Mouse (Mus musculus) gastrocnemius, postnatal 36 days (tissue): Measurements from ENCODE around the gene Map3k11. TPM values are rescaled to one million over a fixed set of nuclear protein-coding genes. Genes with fewer than 3 reads are reported as not detected.

ENCODE experiments used
- DNase-seq, 2 experiments: peaks; one replicate each; pipeline ENCODE4 v3.0.0; 2022
- intact Hi-C: fragments of 180-260 bp; cut with DNase I; formaldehyde crosslinking; loops from one replicate; pipeline ENCODE4 v1.15.1; 2025
- long read RNA-seq, 2 experiments: library from polyadenylated mRNA; stranded (forward); transcript quantifications; one replicate each; pipeline ENCODE4 v2.0.0; 2021
- total RNA-seq, 2 experiments: library from RNA; stranded (reverse); gene quantifications; 2 replicates each; pipeline ENCODE4 v1.2.3; 2021

Map3k11 gene
- 10 to 100 TPM; 10.8 to 11.3 TPM for total RNA-seq
- long read RNA-seq, experiment 1, partial matches to known transcripts: 14 of 15 reads
- long read RNA-seq, experiment 1, other reads (novel, unspliced or antisense): 1 of 15 reads
- long read RNA-seq, experiment 2, partial matches to known transcripts: 4 of 9 reads
- long read RNA-seq, experiment 2, other reads (novel, unspliced or antisense): 5 of 9 reads

DNA sequence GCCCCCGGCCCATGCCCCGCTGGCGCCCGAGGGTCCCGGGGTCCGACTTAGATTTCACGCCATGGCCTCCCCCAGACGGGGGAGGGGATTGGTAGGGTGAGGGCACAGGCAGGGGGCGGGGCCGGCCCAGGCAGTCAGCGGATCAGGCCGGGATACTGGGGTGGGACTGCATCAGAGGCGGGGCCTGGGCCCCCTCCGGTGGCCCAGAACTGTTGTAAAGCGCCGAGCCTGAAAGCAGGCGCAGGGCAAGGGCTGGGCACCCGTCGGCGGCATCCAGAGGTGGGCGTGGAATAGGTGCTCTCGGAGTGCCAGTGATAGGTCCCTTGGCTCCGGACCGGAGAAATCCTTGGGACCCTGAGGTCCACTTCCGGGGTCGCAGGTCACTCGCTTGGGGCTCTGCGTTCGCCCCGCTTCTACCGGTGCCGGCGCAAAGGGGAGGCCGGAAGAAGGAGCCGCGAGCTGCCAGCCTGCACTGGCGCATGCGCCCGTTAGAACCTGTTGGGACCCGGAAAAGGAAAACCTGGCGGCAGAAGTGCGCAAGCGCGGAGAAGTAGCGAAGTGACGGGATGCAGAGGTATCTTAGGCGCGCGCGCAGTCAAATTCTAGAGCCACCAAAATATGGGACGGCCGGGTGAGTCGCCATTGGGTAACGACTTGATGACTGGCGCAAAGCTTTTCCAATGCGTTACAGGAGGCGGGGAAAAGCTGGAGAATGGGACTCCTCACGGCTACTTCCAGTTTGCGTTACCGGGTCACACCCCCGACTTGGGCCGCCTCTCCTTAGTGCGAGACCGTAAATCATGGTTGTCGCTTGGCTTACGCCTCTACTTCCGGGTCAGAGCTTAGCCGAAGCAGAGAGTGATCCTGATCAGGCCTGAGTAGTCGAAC, at the start of gene Map3k11, which contains the start of gene Pcnx3:
Gene Map3k11 (plus strand): TSS at position 543 of the 888 bp plus-strand sequence.
Gene Pcnx3 (minus strand): TSS at position 709 of the 888 bp plus-strand sequence.
- peak; percentile 95 to 98 for DNase-seq
- intact Hi-C loops: no loop called here

DNA sequence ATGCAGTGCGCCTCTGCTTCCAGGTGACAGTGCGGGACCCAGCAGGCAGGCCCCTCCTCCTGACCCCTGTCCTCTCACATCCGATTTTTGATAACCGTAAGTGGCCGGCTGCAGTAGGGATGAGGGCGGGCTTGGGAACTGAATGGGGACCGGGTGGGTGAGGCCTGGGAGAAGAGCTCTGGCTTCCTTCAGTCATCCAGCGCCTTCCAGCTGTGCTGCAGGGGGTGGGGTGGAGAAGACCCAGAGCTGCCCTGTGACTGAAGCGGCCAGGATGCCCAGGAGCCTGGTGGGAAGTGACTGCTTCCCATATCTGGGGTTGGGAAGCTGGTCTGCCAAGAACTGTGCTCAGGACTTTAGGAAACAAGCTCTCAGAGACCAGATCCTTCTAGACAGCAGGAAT, 48.2 kb upstream of the Map3k11 start:
- intact Hi-C loops: no loop called here
- DNase-seq: no peak

DNA sequence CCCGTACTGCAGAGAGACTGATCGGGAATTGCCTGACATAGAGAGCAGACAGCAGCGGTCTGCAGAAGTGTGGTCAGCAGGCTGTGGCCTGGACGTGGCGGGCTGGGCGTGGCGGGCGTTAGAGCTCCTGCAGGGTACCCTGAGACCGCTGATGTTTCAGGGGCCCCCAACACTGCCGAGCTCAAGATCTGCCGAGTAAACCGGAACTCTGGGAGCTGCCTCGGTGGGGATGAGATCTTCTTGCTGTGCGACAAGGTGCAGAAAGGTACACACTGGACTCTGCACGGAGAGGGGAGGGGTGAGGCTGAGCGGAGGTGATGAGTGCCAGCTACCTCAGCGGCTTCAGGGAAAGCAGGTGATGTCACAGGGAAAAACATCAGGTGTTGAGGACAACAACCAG, 47.5 kb upstream of the Map3k11 start:
- DNase-seq: no peak
- intact Hi-C loops: no loop called here

DNA sequence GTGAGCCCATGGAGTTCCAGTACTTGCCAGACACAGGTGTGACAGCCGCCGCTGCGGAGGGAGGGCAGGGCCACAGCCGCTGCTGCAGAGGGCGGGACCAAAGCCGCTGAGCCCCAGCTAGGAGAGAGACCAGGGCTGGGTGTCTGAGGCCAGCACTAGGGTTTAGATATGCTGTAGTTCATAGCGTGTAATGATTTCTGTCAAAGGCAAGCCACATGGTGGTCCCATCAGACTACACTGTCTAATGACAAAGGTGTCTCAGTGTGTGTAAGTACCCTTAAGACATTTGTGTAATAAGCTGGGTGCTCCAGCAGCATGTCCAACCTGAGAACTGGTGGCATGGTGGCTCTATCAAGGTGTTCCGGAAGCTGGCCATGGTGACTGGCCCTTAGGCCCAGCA, 46.9 kb upstream of the Map3k11 start:
- intact Hi-C loops: no loop called here
- no peak for DNase-seq

DNA sequence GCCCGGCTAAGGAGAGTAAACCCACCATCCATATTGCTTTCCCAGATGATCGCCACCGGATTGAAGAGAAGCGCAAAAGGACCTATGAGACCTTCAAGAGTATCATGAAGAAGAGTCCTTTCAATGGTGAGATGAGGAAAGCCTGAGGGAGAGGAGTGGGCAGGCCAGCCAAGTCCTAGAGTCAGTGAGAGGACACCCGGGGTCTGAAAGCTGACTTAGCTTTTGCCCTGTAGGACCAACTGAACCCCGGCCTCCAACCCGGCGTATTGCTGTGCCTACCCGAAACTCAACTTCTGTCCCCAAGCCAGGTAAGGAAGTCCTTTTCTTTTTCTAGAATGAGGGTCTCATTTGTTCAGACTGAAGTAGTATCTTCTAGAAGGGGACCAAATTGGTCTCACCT, 43.3 kb upstream of the Map3k11 start:
- intact Hi-C loops: no loop called here
- DNase-seq: no peak

DNA sequence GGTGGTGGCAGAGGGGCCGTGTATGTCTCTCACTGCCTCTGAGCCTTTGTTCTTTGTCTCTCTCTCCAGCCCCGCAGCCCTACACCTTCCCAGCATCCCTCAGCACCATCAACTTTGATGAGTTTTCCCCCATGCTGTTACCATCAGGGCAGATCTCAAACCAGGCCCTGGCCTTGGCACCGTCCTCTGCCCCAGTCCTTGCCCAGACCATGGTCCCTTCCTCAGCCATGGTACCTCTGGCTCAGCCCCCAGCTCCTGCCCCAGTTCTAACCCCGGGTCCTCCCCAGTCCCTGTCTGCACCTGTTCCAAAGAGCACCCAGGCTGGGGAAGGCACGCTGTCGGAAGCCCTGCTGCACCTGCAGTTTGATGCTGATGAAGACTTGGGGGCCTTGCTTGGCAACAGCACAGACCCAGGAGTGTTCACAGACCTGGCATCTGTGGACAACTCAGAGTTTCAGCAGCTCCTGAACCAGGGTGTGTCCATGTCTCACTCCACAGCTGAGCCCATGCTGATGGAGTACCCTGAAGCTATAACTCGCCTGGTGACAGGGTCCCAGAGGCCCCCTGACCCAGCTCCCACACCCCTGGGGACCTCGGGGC, 41.7 kb upstream of the Map3k11 start:
- DNase-seq: no peak
- intact Hi-C loops: no loop called here

DNA sequence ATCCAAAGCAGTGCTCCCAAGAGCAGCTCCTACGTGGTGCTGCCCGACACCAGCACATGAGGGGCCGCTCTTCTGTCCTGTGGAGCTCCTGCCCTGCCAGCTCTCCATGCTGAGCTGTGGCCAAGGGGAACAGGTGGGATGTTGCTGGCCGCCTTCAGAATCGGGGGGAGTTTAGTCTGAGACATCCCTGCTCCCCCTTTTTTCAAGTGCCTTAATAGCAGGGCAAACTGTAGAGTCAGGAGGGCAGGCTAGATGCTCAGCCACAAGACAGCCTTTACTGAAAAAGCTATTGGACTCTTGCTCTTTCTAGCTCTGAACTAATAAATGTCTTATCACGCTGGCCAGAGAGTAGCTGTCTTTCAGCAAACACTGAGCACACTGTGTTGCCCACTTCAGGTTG, 40.8 kb upstream of the Map3k11 start:
- intact Hi-C loops: no loop called here
- DNase-seq: no peak

DNA sequence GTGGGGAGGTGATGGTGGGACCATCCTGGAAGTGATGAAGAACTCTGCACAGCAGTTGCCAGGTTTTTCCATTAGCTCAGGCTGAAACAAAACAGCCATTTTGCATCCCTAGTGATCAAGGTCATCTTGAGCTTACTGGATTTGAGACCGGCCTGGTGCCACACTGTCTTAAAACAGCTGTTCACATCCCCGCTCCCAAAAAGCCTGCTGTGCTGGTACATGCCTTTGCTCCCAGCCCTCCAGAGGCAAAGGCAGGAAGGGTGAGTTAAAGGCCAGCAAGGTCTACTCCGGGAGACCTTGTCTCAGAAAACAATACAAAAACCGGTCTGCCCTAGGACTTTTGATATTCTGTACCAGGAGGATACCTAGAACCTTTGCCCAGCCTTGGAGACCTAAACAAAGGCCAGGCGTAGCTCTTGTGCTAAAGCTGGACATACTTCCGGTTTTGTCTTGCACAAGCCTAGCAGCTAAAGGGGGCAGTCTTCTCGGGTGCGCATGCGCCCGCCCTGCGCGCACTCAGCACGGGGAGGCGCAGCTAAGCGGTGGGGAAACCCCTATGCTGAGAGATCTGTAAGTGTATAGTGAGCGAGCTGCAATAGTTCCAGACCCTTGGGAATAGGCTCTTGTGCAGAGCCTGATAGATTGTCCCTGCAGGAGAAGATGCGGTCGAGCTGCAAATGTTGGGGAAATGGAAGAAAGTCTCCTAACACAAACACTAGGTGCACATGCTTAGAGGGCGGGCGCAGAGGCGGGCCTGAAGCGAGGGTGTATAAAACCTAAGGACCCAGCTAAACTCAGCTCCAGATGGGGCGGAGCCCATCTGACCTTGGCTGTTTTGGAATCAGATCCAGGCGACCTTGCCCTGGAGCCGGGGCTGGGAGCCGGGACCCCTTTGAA, 39.9 kb upstream of the Map3k11 start:
- intact Hi-C loops: no loop called here
- peak; percentile 70 to 77 for DNase-seq

DNA sequence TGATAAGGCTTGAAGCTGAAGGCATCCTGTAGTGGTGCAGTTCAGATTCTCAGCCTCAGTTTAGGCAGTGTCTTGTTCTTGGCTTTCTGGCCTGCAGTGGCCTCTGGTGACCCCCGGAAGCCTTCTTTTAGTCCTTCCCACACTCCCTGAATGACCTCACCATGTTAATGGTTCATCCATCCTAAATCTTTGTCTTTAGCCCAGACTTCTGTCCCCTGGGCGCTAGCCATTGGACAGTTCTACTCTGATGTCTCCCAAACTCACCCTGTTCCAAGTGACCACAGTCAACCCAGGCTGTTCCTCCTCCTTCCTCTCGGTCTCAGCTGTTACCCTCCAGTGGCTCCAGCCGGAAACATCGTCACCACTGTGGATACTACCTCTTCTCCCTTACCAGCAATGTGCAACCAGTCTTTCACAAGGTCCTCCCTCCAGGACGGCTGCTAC, 39.2 kb upstream of the Map3k11 start:
- peak; percentile 60 to 64 for DNase-seq
- intact Hi-C loops: no loop called here

DNA sequence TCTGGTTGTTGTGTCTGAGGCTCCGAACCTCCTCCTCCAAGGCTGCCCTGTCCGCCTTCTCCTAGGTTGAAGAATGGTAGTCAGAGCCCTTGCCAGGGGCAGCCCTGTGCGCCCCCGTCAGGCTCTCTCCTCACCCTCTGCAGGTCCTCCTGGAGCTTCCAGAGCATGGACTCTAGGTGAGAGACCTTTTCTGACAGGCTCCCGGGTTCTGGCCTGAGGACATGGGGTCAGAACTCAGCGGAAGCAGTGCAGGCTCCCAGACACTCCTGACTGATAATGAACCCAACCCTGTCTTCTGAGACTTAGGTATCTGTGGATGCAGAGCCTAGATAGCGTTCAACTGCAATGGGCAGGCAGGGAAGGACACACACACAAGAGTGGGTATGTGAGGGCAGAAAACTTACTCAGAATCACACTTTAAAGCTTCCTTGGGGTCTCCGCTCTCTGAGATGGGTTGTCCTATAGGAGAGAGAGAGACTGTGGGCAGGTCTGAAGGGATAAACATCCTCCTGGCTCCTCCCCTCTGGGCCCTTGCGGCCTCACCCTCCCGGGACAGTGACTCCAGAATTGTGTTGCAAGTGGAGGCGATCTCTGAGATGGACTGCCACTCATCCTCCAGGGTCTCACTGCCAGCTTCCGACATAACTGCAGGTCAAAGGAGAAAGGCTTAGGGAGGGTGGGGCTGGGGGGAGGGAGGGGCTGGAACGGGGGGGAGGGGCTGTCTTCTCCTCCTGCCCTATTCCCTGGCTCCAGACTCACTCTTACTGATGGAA, 36.9 kb upstream of the Map3k11 start:
- DNase-seq: no peak
- intact Hi-C loops: no loop called here

DNA sequence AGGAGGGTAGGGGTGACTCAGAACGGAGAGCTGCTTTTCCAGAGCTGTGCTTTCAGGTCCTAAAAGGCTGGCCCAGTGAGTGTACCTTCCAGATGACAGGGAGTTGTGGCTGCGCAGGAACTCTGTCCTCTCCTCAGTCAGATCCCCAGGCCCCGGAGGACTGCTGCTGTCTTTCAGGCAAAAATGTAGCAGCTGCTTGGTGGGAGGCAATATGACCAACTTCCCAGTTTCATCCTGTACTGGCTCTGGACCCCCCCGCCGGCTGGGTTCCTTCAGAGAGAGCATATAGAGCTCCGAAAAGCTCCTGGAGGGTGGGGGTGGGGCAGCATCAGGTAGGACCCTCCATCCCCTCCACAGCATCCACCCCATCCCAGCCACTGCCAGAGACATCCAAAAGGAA, 36.0 kb upstream of the Map3k11 start:
- intact Hi-C loops: no loop called here
- DNase-seq: no peak

DNA sequence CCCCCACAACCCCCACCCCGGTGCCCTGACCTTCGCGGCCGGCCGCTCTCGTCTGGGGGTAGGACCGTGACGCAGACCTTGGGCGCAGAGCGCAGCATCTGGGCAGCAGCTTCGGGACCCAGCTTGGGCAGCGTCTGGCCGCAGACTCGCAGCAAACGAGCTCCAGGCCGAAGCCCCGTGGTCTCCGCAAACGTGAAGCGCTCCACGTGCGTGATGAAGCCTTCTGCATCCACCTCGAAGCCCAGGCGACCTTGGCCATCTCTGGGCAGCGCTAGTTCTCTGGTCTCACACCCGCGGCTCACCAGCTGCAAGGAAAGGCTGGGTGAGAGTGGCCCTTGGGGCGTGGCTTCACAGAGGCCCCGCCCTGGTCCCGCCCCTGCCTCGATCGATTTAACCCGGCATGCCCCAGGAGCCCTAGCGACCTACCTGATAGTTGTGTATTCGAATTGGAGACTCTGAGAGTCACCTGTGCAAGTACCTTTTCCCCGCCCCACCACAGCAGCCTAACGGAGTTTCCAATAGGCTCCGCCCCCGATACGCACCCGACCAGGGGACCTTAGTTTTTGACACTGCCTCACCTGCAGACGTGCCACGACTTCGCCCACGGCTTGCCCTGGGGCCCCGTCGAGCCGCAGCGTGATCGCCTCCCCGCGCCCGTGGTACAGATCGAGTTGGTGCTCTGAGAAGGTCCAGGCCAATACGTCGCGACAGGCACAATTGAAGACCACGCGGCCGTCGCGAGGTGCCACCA, 34.4 kb upstream of the Map3k11 start:
- no peak for DNase-seq
- intact Hi-C loops: no loop called here

DNA sequence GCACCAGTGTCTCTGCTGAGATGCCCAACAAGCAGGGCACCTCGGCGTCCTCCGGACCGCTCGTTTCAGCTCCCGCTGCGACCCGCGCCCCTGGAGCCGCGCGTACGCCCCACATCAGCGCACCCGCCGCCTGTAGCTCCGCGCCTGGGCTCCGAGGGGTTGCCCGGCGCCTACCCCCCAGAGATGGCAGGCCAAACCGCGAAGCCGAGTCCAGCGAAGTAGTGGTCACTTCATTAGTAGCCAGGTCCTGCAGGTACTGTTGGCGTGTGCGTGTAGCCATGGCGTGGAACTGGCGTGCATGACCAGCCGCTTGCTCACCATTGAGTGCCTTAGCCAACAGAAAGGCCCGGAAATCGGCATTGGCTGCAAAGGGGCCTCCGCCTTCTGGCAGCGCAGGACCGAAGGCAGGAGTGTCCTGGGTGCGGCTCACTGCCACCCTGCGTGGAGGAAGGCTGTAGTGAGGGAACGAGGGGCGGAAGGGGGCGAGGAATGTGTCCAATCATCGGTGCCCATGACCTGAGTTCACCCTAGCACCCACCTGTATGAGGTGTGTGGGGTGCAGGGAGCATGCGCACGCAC, 33.7 kb upstream of the Map3k11 start:
- intact Hi-C loops: no loop called here
- DNase-seq: no peak

DNA sequence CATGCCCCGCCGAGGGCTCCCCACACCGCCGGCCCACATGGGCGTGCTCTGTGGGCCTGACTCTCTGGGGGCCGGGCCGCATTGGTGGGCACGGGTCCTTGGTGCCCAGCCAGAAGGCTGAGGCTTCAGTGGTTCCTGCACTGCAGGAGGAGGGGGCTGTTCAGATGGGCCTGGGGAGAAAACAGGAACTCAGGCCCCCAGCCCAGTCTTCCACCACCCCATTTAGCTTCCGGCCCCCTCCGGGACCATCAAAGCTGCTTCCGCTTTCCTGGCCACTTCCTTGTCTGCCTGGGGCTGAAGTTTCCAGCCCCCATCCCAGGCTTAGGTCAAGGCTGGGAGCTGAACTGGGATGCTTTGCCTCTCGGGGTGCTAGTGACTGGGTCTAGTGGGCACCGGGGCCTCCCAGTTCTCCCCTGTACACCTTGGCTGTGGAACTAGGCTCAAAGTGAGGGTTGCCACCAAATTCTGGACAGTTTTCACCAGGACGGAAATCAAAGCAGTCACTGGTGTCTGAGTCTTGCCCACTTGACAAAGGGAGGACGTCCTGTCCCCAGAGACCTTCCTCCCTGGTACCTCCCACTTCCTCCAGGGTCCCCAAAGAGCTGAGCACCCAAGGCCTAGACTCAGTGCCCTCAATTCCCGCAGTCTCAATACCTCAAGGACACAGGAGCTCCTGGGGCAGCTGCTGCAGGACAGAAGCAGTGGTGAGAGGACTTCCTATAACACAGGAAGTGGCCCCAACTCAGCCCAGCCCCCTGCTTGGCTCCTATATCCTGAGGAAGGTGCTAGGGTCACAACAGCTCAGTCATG, 27.4 kb upstream of the Map3k11 start:
- intact Hi-C loops: no loop called here
- DNase-seq: no peak

DNA sequence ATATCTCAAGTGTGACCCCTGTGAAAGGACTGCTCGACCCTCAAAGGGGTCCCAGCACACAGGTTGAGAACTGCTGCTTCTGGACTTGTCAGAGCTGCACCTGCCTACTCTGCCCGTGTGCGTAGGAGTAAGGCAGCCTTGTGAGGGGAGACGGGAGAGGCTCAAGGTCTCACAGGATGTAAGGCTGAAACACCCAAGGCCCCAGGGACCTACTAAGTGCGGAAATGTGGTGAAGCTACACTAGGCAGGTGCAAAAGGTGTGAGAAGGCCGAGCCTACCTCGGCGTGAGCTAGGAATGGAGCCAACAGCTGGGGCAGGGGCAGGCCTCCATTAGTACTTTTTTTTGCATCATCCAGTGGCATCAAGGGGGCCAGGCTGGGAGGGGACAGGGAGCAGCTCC, 26.2 kb upstream of the Map3k11 start:
- no peak for DNase-seq
- intact Hi-C loops: loop anchor here (2.0 kb wide), 1 partner anchor 22 kb away; no protein-coding TSS in a partner anchor

DNA sequence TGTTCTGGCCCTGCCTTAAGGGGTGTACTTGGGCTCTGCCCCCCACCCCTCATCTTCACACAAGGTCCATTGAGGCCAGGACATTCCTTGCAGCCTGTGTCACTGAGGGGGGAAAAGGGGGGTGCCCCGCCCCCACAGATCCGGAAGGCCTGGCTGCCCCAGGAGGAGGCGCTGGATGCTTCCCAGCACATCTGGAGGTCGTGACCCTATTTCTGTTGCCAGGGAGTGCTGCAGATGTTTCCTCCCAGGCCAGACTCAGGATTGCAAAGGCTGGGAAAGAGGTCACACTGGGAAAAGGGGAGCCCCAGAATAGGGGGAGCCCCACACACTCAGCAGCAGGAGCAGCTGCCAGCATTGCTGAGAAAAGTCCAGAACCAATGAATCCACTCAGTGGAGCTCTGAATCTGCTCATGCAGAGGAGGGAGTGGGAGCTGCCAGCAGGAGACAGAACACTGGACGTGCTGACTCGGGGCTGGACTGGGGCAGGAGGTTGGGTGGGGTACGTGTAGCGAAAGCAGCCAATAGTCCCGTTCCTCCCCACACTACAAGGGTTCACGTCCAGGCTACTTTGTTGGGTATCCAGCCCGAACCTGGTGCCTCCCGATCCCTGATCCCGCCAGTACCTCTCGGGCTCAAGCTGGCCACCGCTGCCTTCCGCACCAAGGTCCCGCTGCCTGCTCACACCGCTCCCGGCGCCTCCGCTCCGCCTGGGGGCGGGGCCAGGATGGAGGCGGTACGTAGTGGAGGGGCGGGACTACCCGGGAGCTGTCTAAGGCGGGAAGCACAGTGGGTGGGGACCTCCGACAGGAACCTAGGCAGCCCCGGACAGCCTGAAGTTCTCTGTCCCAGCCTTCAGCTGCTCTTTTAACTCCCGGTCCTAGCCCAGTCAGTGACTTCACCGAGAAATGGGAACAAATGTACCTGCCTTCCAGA, 25.3 kb upstream of the Map3k11 start, which contains the start of gene Sipa1:
Gene Sipa1 (minus strand): TSS at position 727 of the 933 bp plus-strand sequence.
- intact Hi-C loops: loop anchor here (2.0 kb wide), 1 partner anchor 22 kb away; no protein-coding TSS in a partner anchor
- peak; percentile 92 to 94 for DNase-seq
